Mouse (Mus musculus): Measurements from ENCODE around the gene Hist1h2bf. TPM values are rescaled to one million over a fixed set of nuclear protein-coding genes. Genes with fewer than 3 reads are reported as not detected.
A peak's percentile ranks its signal among the peaks of the same experiment; 100 is the strongest.
"Not testable (repeated sequence)": the region's sequence is repeated elsewhere in the genome, so short reads cannot be mapped to it uniquely, and the experiment has no call there.

Hist1h2bf gene
- polyA plus RNA-seq, 1 experiment from 2014 or later, result 7.1 TPM

GRCm38 (mm10) chr13:23575864-23576313, 1.9 kb upstream of the Hist1h2bf start:
- H3K27me3 ChIP-seq (replicated peaks; ENCODE audit: control insufficient read depth, insufficient read depth, low read length); H3K36me3 ChIP-seq (ENCODE audit: control insufficient read depth, insufficient read depth, low read length); H3K9me3 ChIP-seq (ENCODE audit: control insufficient read depth, low read length); ATAC-seq (replicated peaks; ENCODE audit: low FRiP score, low TSS enrichment, low read depth): not testable (repeated sequence)
- peak overlapping the region; percentile 86 for H3K9ac ChIP-seq (ENCODE audit: low read length)
- H3K4me3 ChIP-seq (ENCODE audit: low read depth, low read length), result peak overlapping the region; percentile 38
- peaks cover 14% of the 10 kb centered on the region for H3K4me1 ChIP-seq (replicated peaks; ENCODE audit: control insufficient read depth, insufficient read depth, low read length)
- 2% methylated on average over 8 of the region's 40 CpGs for WGBS
- H3K27ac ChIP-seq (ENCODE audit: low read depth), result peak overlapping the region; percentile 80
- peak overlapping the region; percentile 80 for H3K4me2 ChIP-seq (ENCODE audit: low read length)
- peak; percentile 63 for DNase-seq (ENCODE audit: low spot score)

- Histone ChIP-seq H3K9ac (ENCODE audit: low read length) (peak within 1 kb of the TSS; percentile 86), H3K36me3 (ENCODE audit: control insufficient read depth, insufficient read depth, low read length) (no peaks in the 10 kb centered on the region), H3K27ac (ENCODE audit: low read depth) (peak within 1 kb of the TSS; percentile 80), H3K9me3 (ENCODE audit: control insufficient read depth, low read length) (no peaks in the 10 kb centered on the region), H3K4me3 (ENCODE audit: low read depth, low read length) (peak within 1 kb of the TSS; percentile 38), H3K27me3 (replicated peaks; ENCODE audit: control insufficient read depth, insufficient read depth, low read length) (no peaks in the 10 kb centered on the region), H3K4me1 (replicated peaks; ENCODE audit: control insufficient read depth, insufficient read depth, low read length) (peaks cover 14% of the 10 kb centered on the region), H3K4me2 (ENCODE audit: low read length) (peak within 1 kb of the TSS; percentile 80)
- WGBS, result under 1% methylated on average over 18 of the region's 18 CpGs
- DNase-seq (ENCODE audit: low spot score) (peak; percentile 85), ATAC-seq (replicated peaks; ENCODE audit: low FRiP score, low TSS enrichment, low read depth) (peak; percentile 69)
These were observed 1.4 kb upstream of the Hist1h2bf start, which contains the start of gene Hist1h3d for GRCm38 (mm10) chr13:23575271-23575851. TSS of gene Hist1h3d (plus strand) at chr13:23575763.

GRCm38 (mm10) chr13:23574546-23575170, 662 bp upstream of the Hist1h2bf start:
- not testable (repeated sequence) for H3K27me3 ChIP-seq (replicated peaks; ENCODE audit: control insufficient read depth, insufficient read depth, low read length); DNase-seq (ENCODE audit: low spot score); H3K9me3 ChIP-seq (ENCODE audit: control insufficient read depth, low read length); H3K36me3 ChIP-seq (ENCODE audit: control insufficient read depth, insufficient read depth, low read length); ATAC-seq (replicated peaks; ENCODE audit: low FRiP score, low TSS enrichment, low read depth)
- Histone ChIP-seq H3K4me3 (ENCODE audit: low read depth, low read length) (peak overlapping the region; percentile 59), H3K9ac (ENCODE audit: low read length) (peak overlapping the region; percentile 61), H3K4me2 (ENCODE audit: low read length) (peak overlapping the region; percentile 80), H3K4me1 (replicated peaks; ENCODE audit: control insufficient read depth, insufficient read depth, low read length) (peaks cover 14% of the 10 kb centered on the region), H3K27ac (ENCODE audit: low read depth) (peak overlapping the region; percentile 98)
- WGBS, result 0% methylated on average over 6 of the region's 39 CpGs

- H3K36me3 ChIP-seq (ENCODE audit: control insufficient read depth, insufficient read depth, low read length); H3K27me3 ChIP-seq (replicated peaks; ENCODE audit: control insufficient read depth, insufficient read depth, low read length); ATAC-seq (replicated peaks; ENCODE audit: low FRiP score, low TSS enrichment, low read depth); H3K9me3 ChIP-seq (ENCODE audit: control insufficient read depth, low read length): not testable (repeated sequence)
- Histone ChIP-seq H3K4me3 (ENCODE audit: low read depth, low read length) (peak overlapping the region; percentile 59), H3K4me1 (replicated peaks; ENCODE audit: control insufficient read depth, insufficient read depth, low read length) (peaks cover 14% of the 10 kb centered on the region), H3K4me2 (ENCODE audit: low read length) (peak overlapping the region; percentile 79), H3K9ac (ENCODE audit: low read length) (peak overlapping the region; percentile 83), H3K27ac (ENCODE audit: low read depth) (peak overlapping the region; percentile 98)
- peak; percentile 77 for DNase-seq (ENCODE audit: low spot score)
- WGBS, result 10% methylated on average over 17 of the region's 20 CpGs
These were observed 730 bp downstream of the Hist1h2bf start for GRCm38 (mm10) chr13:23573034-23573897.

GRCm38 (mm10) chr13:23572218-23573033, 1.6 kb downstream of the Hist1h2bf start:
- no peaks in the 10 kb centered on the region for H3K36me3 ChIP-seq (ENCODE audit: control insufficient read depth, insufficient read depth, low read length)
- peak overlapping the region; percentile 59 for H3K4me3 ChIP-seq (ENCODE audit: low read depth, low read length)
- H3K27me3 ChIP-seq (replicated peaks; ENCODE audit: control insufficient read depth, insufficient read depth, low read length), result no peaks in the 10 kb centered on the region
- no peaks in the 10 kb centered on the region for H3K9me3 ChIP-seq (ENCODE audit: control insufficient read depth, low read length)
- WGBS, result 19% methylated on average over 2 of the region's 2 CpGs
- H3K4me1 ChIP-seq (replicated peaks; ENCODE audit: control insufficient read depth, insufficient read depth, low read length), result peaks cover 14% of the 10 kb centered on the region
- ATAC-seq (replicated peaks; ENCODE audit: low FRiP score, low TSS enrichment, low read depth), result no peak
- no peak for DNase-seq (ENCODE audit: low spot score)
- peak overlapping the region; percentile 98 for H3K27ac ChIP-seq (ENCODE audit: low read depth)
- H3K9ac ChIP-seq (ENCODE audit: low read length), result peak overlapping the region; percentile 83
- H3K4me2 ChIP-seq (ENCODE audit: low read length), result peak overlapping the region; percentile 79

GRCm38 (mm10) chr13:23571504-23572217, 2.3 kb downstream of the Hist1h2bf start:
- Histone ChIP-seq H3K9ac (ENCODE audit: low read length) (peak overlapping the region; percentile 83), H3K27ac (ENCODE audit: low read depth) (peak overlapping the region; percentile 98), H3K4me3 (ENCODE audit: low read depth, low read length) (peak overlapping the region; percentile 59), H3K4me2 (ENCODE audit: low read length) (peak overlapping the region; percentile 79)
- under 1% methylated on average over 12 of the region's 34 CpGs for WGBS
- not testable (repeated sequence) for DNase-seq (ENCODE audit: low spot score); H3K36me3 ChIP-seq (ENCODE audit: control insufficient read depth, insufficient read depth, low read length); H3K9me3 ChIP-seq (ENCODE audit: control insufficient read depth, low read length); H3K4me1 ChIP-seq (replicated peaks; ENCODE audit: control insufficient read depth, insufficient read depth, low read length); ATAC-seq (replicated peaks; ENCODE audit: low FRiP score, low TSS enrichment, low read depth); H3K27me3 ChIP-seq (replicated peaks; ENCODE audit: control insufficient read depth, insufficient read depth, low read length)

- Histone ChIP-seq H3K4me1 (replicated peaks; ENCODE audit: control insufficient read depth, insufficient read depth, low read length) (0 out of 2 replicates have a peak, but pooled peaks cover 3% of the 10 kb centered on the region), H3K9me3 (ENCODE audit: control insufficient read depth, low read length) (no peaks in the 10 kb centered on the region), H3K27ac (ENCODE audit: low read depth) (peak within 1 kb of the TSS; percentile 98), H3K9ac (ENCODE audit: low read length) (peak within 1 kb of the TSS; percentile 83), H3K27me3 (replicated peaks; ENCODE audit: control insufficient read depth, insufficient read depth, low read length) (no peaks in the 10 kb centered on the region), H3K4me2 (ENCODE audit: low read length) (peak within 1 kb of the TSS; percentile 79), H3K4me3 (ENCODE audit: low read depth, low read length) (peak within 1 kb of the TSS; percentile 59), H3K36me3 (ENCODE audit: control insufficient read depth, insufficient read depth, low read length) (no peaks in the 10 kb centered on the region)
- whole genome bisulfite sequencing, result under 1% methylated on average over 18 of the region's 18 CpGs
- peak; percentile 85 for ATAC-seq (replicated peaks; ENCODE audit: low FRiP score, low TSS enrichment, low read depth)
- peak; percentile 86 for DNase-seq (ENCODE audit: low spot score)
These were observed 2.9 kb downstream of the Hist1h2bf start, which contains the start of the genes Hist1h2ae and Hist1h2bg for GRCm38 (mm10) chr13:23571022-23571503. TSS of gene Hist1h2ae (minus strand) at chr13:23571220. TSS of gene Hist1h2bg (plus strand) at chr13:23571396.
